Mouse (Mus musculus) limb, embryonic 10.5 days (tissue): ENCODE results near the gene Tmem132a. TPM values are rescaled to one million over a fixed set of nuclear protein-coding genes. Genes with fewer than 3 reads are reported as not detected.
A peak's percentile ranks its signal among the peaks of the same experiment; 100 is the strongest.

Experiments
- DNase-seq: peaks from one replicate; pipeline ENCODE4 v3.0.0-alpha.2; 2017; ENCODE audit warnings: low spot score
- H3K27ac ChIP-seq: fragments of 300-500 bp; sonication (generic); 2 replicates; pipeline ENCODE4 v1.5.1; 2016; ENCODE audit warnings: mild to moderate bottlenecking
- H3K27me3 ChIP-seq: fragments of 300-500 bp; sonication (generic); 2 replicates; pipeline ENCODE4 v1.6.1; 2016; ENCODE audit warnings: low read depth, mild to moderate bottlenecking; ENCODE audit not compliant: poor library complexity, severe bottlenecking
- H3K36me3 ChIP-seq: fragments of 300-500 bp; sonication (generic); 2 replicates; pipeline ENCODE4 v1.6.1; 2016; ENCODE audit warnings: mild to moderate bottlenecking, moderate library complexity
- H3K4me1 ChIP-seq: fragments of 300-500 bp; sonication (generic); 2 replicates; pipeline ENCODE4 v1.6.1; 2016
- H3K4me3 ChIP-seq: fragments of 300-500 bp; sonication (generic); 2 replicates; pipeline ENCODE4 v1.5.1; 2016; ENCODE audit warnings: mild to moderate bottlenecking, moderate library complexity
- H3K9me3 ChIP-seq: fragments of 300-500 bp; sonication (generic); replicated peaks from 2 replicates; pipeline ENCODE4 v1.6.1; 2016; ENCODE audit warnings: mild to moderate bottlenecking
- WGBS: fragments of 180-500 bp; shearing (Covaris S2); methylation state at CpG from one replicate; pipeline ENCODE4 v1.1.7; 2016; 5-methylcytosine and 5-hydroxymethylcytosine counted together
- polyA plus RNA-seq: library from polyadenylated mRNA; unstranded; fragments of >200 nt; fragmentation: Nextera tagmentation; extraction: Ambion mirVana; gene quantifications from 2 replicates; pipeline ENCODE4 v1.2.1, GENCODE M21; 2016

The Tmem132a gene
- polyA plus RNA-seq, 1 experiment from 2014 or later = 160 TPM

DNA sequence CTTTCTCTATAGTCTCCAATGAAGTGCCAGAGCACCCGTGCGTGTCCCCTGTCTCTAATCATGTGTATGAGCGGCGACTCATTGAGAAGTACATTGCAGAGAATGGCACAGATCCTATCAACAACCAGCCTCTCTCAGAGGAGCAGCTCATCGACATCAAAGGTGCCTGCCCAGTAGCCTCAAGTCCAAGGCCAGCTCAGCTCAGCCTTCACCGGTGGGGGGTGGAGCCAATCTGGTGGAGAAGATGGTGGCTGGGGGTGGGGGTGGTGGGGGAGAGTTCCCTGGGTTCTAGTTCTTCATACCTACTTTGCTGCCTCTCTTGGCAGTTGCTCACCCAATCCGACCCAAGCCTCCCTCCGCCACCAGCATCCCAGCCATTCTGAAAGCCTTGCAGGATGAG, 27.8 kb upstream of the Tmem132a start:
- Histone ChIP-seq H3K27me3 (no peaks in the 10 kb centered on the region), H3K4me1 (peaks cover 19% of the 10 kb centered on the region), H3K36me3 (peaks cover 58% of the 10 kb centered on the region), H3K4me3 (no peak overlapping the region), H3K27ac (no peak overlapping the region), H3K9me3 (no peaks in the 10 kb centered on the region)
- 93% methylated on average over 8 of the region's 8 CpGs for WGBS
- no peak for DNase-seq

DNA sequence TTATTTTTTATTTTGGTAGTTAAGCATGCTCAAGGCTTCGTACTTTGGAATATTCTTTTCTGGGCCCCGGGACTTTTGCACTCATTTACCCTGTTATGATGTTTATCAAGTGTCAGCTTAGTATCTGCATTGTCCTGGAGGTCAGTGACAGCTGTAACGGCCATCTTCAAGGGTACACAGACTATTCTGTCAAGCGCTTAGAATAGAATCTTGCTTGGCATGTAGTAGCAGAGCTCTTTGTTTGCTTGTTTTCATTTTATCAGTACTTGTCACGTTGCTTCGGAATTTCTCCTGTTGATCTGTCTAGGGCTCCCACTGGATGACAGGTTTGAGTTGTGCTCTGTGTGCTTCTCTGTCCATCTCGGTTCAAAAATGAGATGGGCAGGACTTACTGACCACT, 27.1 kb upstream of the Tmem132a start:
- WGBS = 91% methylated on average over 7 of the region's 7 CpGs
- Histone ChIP-seq H3K27ac (no peak overlapping the region), H3K4me1 (peaks cover 19% of the 10 kb centered on the region), H3K9me3 (no peaks in the 10 kb centered on the region), H3K4me3 (peak overlapping the region; percentile 86; the same call in 1 of the 2 replicates), H3K27me3 (no peaks in the 10 kb centered on the region), H3K36me3 (peaks cover 51% of the 10 kb centered on the region)
- no peak for DNase-seq

DNA sequence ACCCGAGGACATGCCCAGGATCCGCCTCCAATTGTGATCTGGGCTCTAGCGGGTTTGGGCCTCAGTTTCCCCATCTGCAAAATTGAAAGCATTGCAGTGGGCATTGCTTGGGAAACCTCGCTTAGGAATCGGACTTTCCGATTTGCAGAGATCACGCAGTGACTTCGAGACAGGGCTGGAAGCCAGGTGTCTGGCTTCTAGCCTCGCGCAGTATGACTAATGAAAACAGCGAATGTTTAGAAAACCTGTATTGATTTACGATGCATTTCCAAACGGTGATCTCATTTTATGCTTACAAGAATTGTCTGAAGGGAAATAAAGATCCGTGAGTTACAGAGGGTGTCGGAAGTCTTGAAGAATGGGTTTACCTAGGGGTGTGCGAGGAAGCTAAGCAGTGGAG, 26.0 kb upstream of the Tmem132a start:
- H3K27me3 ChIP-seq = no peaks in the 10 kb centered on the region
- peaks cover 19% of the 10 kb centered on the region for H3K4me1 ChIP-seq
- no peak for DNase-seq
- peaks cover 40% of the 10 kb centered on the region for H3K36me3 ChIP-seq
- peak overlapping the region; percentile 86 for H3K4me3 ChIP-seq
- 2% methylated on average over 16 of the region's 16 CpGs for WGBS
- no peaks in the 10 kb centered on the region for H3K9me3 ChIP-seq
- H3K27ac ChIP-seq = peak overlapping the region; percentile 92

DNA sequence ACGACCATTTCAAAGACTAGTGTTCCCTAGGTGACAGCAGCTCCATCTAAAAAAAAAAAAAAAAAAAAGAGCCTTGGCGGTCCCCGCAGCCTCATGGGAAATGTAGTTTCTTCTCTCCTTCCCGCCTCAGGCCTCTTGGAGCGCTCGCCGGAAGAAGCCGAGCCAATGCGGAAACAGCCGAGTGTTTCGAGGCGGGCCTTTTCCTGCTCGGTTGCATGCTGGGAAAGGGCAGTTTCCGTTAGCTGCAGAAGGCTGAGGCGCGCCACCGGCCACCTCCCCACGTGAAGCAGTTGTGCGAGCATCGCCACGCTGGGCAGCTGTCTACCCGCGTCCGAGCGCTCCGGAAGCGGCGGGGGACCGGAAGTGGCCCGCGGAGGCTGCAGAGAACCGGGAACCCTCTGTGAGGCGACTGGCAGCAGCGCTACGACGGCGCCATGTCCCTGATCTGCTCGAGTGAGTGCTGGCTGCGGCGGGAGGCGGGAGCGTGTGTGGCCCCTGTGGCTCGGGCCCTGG, 25.3 kb upstream of the Tmem132a start, which contains the start of gene Prpf19:
TSS of gene Prpf19 (plus strand) at position 216 of the 513 bp plus-strand sequence.
- Histone ChIP-seq H3K27ac (peak within 1 kb of the TSS; percentile 92), H3K27me3 (no peaks in the 10 kb centered on the region), H3K4me1 (peaks cover 19% of the 10 kb centered on the region), H3K4me3 (peak within 1 kb of the TSS; percentile 86), H3K9me3 (no peaks in the 10 kb centered on the region), H3K36me3 (peaks cover 33% of the 10 kb centered on the region)
- WGBS = 0% methylated on average over 43 of the region's 43 CpGs
- peak; percentile 97 for DNase-seq

DNA sequence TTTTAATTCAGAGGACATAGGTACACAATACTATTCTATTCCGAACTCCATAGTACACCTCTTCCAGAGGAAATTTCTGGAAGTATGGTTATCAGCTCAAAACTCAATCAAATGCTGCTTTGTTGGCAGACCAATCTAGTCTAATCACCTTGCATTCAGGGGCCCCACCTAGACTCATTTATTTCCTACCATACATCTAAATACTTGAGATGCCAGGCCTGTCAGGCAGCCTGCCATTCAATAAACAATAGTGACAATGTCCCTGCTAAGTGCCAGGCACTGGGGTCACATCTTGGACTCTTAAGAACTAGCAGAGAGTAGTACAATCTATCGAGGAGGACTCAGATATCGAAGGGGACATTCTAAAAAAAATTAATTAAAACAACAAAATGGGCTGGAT, 22.5 kb upstream of the Tmem132a start:
- WGBS = 91% methylated on average over 3 of the region's 3 CpGs
- H3K9me3 ChIP-seq = no peaks in the 10 kb centered on the region

DNA sequence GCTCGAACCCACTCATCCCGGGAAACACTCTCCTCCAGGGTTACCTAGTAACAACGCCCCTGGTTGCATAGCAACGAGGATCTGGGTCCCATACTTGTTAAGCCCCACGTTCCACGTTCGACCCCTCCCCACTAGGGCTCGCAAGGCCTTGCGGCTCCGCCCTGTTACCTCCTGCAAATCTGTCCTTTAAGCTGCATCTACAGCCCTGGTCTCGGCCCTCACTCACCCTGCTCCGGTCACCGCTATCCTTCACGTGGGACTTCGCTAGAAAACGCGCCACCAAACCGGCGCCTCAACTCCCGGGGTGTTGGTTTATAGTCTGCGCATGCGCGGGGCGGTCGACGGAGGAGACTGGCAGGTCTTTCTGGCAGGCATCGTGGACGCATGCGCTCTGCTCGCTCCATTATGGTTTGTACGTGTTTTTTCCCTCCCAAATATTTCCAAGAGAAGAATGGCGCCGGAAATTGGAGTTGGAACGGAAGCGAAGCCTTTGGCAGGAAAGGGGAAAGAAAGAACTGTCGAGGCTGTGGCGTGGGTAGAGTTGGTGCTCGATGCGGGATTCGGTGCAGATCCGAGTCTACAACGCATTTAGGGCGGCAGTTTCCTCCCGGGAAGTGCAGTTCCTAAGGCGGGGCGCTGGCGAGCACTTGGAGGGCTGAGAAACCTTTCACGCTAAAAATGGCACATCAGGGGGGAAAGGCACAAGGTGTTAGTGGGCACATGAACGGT, 11.8 kb upstream of the Tmem132a start, which contains the start of gene Tmem109:
TSS of gene Tmem109 (minus strand) at position 576 of the 729 bp plus-strand sequence.
- H3K9me3 ChIP-seq = no peaks in the 10 kb centered on the region
- peaks cover 20% of the 10 kb centered on the region for H3K36me3 ChIP-seq
- H3K27ac ChIP-seq = peak within 1 kb of the TSS; percentile 96
- H3K27me3 ChIP-seq = no peaks in the 10 kb centered on the region
- DNase-seq = peak; percentile 96
- under 1% methylated on average over 49 of the region's 49 CpGs for WGBS
- H3K4me3 ChIP-seq = peak within 1 kb of the TSS; percentile 74
- peaks cover 24% of the 10 kb centered on the region for H3K4me1 ChIP-seq

More for the DNA sequence above, 22.5 kb upstream of the Tmem132a start:
- Histone ChIP-seq H3K27ac (no peak overlapping the region), H3K27me3 (no peaks in the 10 kb centered on the region), H3K4me3 (no peak overlapping the region), H3K4me1 (peaks cover 18% of the 10 kb centered on the region), H3K36me3 (peaks cover 5% of the 10 kb centered on the region)
- DNase-seq = no peak

DNA sequence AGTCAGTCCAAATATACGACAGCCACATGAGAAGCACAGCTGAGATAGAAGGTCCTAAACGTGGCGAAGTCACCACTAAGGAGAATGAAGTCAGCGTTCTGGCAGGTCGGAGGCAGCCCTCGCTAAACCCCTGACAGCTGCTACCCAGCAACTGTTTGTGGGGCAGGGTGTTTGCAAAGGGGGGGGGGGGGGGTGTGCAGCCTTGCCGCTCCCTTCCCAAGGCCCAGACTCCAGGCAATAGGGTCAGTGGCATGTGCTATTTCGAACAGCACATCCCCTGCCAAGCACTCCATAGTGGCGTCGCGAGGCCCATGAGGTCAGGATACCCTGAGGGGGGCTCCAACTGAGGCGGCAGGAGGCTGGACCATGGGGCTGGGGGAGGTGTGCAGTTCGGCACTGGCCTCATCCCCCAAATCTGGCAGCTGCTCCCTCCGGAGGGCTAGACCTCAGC, 11.3 kb upstream of the Tmem132a start:
- peaks cover 24% of the 10 kb centered on the region for H3K4me1 ChIP-seq
- no peaks in the 10 kb centered on the region for H3K27me3 ChIP-seq
- DNase-seq = no peak
- H3K4me3 ChIP-seq = peak overlapping the region; percentile 74
- WGBS = 4% methylated on average over 14 of the region's 14 CpGs
- peaks cover 20% of the 10 kb centered on the region for H3K36me3 ChIP-seq
- H3K27ac ChIP-seq = peak overlapping the region; percentile 96
- no peaks in the 10 kb centered on the region for H3K9me3 ChIP-seq

DNA sequence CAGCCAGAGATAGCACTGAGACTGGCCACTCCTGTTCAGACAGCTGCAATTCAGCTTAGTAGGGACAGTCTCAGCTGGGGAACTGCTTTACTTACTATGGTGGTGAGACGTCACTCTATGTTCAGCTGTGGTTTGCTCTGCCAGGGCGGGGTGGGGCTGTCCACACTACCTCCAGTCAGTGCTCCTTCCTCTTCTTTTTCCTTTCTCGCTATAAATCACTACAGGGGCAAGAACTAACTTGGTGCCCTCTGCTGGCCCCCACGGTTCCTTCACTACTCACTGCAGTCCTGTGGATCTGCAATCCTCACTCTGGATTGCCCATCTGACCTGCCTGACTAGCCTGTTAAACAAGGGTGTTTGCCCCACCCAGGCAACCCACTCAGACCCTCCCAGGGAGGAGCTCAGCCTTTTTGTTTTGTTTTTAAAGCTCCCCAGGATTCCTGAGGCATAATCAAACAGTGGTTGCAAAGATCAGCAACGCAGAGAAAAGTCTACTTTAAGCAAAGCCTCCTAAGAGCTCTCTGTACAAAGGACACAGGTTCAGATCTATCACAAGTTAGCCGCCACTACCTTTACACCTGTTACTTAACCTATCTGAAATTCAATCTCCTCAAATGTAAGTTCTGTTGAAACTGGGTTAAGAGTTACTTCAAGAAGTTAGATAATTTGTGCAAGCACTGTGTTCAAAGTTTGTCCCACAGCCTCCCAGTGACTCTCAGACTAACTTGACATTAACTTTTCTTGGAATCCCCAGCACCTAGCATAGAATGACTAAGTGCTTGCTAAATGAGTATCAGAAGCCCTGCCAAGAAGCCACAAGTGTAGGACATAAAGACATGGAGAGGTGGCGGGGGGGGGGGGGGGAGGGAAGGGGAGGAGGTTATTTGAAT, 10.6 kb upstream of the Tmem132a start:
- Histone ChIP-seq H3K4me1 (peaks cover 24% of the 10 kb centered on the region), H3K4me3 (peak overlapping the region; percentile 74), H3K36me3 (peaks cover 20% of the 10 kb centered on the region), H3K27ac (0 out of 2 replicates have a peak overlapping the region, but pooled peaks have one; percentile 96), H3K27me3 (no peaks in the 10 kb centered on the region), H3K9me3 (no peaks in the 10 kb centered on the region)
- 58% methylated on average over 7 of the region's 7 CpGs for WGBS
- no peak for DNase-seq

DNA sequence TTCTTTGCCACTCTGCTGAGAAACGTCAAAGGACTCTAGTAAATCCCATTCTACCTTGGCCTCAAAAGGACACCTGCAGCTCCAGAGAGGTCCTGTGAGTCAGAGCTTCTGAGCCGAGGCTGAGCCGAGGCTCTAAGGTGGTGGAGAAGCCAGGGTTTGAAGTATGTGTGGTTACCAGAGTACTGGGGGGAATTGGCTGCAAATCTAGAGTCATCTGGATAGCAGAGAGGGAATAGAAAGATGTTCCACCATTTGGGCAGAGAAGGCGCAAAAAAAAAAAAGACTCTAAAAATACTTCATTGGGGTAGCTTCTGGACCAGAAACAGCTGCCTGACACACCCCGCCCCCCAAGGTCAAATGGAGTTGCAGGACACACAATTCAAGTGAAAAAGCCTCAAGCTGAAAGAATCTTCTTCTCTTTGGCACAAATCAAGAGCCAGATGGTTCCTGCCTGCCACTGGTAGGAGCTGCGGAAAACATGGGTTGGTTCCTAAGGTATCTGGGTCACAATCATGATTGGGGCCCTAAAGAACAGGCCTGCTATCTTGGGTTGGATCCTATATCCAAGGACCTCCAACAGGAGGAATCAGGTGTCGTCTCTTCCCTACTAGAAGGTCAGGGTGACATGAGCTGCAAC, 8.6 kb upstream of the Tmem132a start:
- peaks cover 37% of the 10 kb centered on the region for H3K36me3 ChIP-seq
- no peak overlapping the region for H3K4me3 ChIP-seq
- WGBS = 91% methylated on average over 7 of the region's 7 CpGs
- no peak for DNase-seq
- no peaks in the 10 kb centered on the region for H3K9me3 ChIP-seq
- no peak overlapping the region for H3K27ac ChIP-seq
- peaks cover 24% of the 10 kb centered on the region for H3K4me1 ChIP-seq
- no peaks in the 10 kb centered on the region for H3K27me3 ChIP-seq

DNA sequence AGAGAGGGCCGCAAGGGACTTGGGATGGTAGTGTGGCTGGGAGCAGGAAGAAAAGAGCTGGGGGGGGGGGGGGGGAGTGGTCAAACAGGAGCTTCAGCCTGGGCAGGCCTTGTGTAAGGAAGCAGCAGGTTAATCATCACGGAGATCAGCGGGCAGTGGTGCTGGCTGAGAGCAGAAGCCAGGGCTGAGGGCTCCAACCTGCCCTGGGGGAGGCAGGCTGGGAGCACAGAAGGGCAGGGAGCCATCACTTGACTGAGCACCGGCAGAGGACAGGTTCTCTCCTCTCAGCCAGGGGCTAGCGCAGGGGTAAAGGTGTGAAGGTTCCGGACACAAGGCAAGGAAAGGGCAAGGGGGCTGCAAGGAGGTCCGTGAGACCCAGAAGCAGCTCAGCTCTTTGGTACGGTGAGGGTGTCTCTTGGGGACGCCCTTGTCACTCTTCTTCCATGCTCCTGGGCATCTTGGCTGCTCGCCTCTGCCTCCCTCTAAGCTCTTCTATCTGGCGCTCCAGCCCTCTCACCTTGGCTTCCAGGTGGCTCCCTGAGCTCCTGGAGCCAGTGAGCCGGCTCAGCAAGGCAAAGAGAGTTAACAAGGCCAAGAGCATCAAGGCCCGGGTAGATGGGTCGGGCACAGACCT, 1.7 kb upstream of the Tmem132a start:
- H3K9me3 ChIP-seq = no peaks in the 10 kb centered on the region
- H3K27me3 ChIP-seq = no peaks in the 10 kb centered on the region
- DNase-seq = no peak
- H3K36me3 ChIP-seq = peaks cover 60% of the 10 kb centered on the region
- H3K4me1 ChIP-seq = peaks cover 28% of the 10 kb centered on the region
- WGBS = 80% methylated on average over 14 of the region's 14 CpGs
- H3K4me3 ChIP-seq = no peak overlapping the region
- no peak overlapping the region for H3K27ac ChIP-seq

DNA sequence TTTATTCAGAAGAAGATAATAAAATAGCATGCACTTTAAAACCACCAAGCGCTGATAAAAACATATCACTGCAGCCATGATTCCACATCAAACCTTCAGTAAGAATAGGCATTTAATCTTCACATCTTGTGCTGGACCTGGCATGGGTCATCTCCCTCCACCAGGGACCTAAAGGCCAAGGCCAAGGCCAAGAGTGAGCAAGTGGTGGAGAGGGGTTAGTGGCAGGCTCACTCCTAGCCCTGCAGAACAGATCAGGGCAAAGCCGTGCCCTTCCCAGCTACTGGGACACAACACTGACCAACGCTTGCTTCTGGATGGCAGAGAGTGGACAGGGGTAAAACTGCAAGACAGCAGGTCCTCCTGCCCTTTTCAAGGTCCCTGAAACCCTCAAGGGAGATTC, 936 bp upstream of the Tmem132a start:
- 92% methylated on average over 3 of the region's 3 CpGs for WGBS
- H3K36me3 ChIP-seq = peaks cover 67% of the 10 kb centered on the region

More for the DNA sequence above, 936 bp upstream of the Tmem132a start:
- Histone ChIP-seq H3K4me1 (peaks cover 28% of the 10 kb centered on the region), H3K9me3 (no peaks in the 10 kb centered on the region), H3K4me3 (no peak overlapping the region), H3K27me3 (no peaks in the 10 kb centered on the region), H3K27ac (no peak overlapping the region)
- DNase-seq = no peak
